Comparison of ENCODE assay signal across 8 mouse cellular contexts in genomic region chr10:87492661-87493551, GRCm38 (mm10). TPM values are rescaled to one million over a fixed set of nuclear protein-coding genes. Genes with fewer than 3 reads are reported as not detected.
DNase-seq lines count a peak whose midpoint lies in the region; ATAC-seq and TF ChIP-seq lines count a peak whose summit lies in the region.

No protein-coding gene starts in this region.

- H3K27me3 ChIP-seq in intestine, postnatal 0 days (replicated peaks; ENCODE audit: control insufficient read depth, insufficient read depth, low read length): peaks cover 84% of the 10 kb centered on the region
- peaks cover 98% of the 10 kb centered on the region for H3K27me3 ChIP-seq in limb, embryonic 10.5 days (ENCODE audit: low read depth, poor library complexity, severe bottlenecking)
- H3K27me3 ChIP-seq in neural tube, embryonic 11.5 days (ENCODE audit: control insufficient read depth, insufficient read depth, low read length): peaks cover 37% of the 10 kb centered on the region

- no peaks in the 10 kb centered on the region for H3K36me3 ChIP-seq in intestine, postnatal 0 days (ENCODE audit: control insufficient read depth, insufficient read depth)
- no peaks in the 10 kb centered on the region for H3K36me3 ChIP-seq in limb, embryonic 10.5 days
- no peaks in the 10 kb centered on the region for H3K36me3 ChIP-seq in neural tube, embryonic 11.5 days (ENCODE audit: control insufficient read depth, insufficient read depth, low read length)

- H3K4me2 ChIP-seq in intestine, postnatal 0 days (replicated peaks; ENCODE audit: low read depth): peak overlapping the region; percentile 79
- H3K4me2 ChIP-seq in neural tube, embryonic 11.5 days (ENCODE audit: low read depth): peak overlapping the region; percentile 88

- WGBS in intestine, postnatal 0 days: under 1% methylated on average over 74 of the region's 90 CpGs
- under 1% methylated on average over 76 of the region's 90 CpGs for WGBS in limb, embryonic 10.5 days
- WGBS in neural tube, embryonic 11.5 days: under 1% methylated on average over 81 of the region's 90 CpGs

- H3K9ac ChIP-seq in intestine, postnatal 0 days (ENCODE audit: low read depth, low read length): no peak overlapping the region
- H3K9ac ChIP-seq in neural tube, embryonic 11.5 days (ENCODE audit: low read length): peak overlapping the region; percentile 72

- peak overlapping the region; percentile 46 for H3K4me3 ChIP-seq in intestine, postnatal 0 days (ENCODE audit: low read depth, low read length)
- H3K4me3 ChIP-seq in limb, embryonic 10.5 days: peak overlapping the region; percentile 65
- H3K4me3 ChIP-seq in neural tube, embryonic 11.5 days (ENCODE audit: low read depth, low read length): peak overlapping the region; percentile 83

- H3K9me3 ChIP-seq in intestine, postnatal 0 days (ENCODE audit: control insufficient read depth): 0 out of 2 replicates have a peak, but pooled peaks cover 2% of the 10 kb centered on the region
- H3K9me3 ChIP-seq in limb, embryonic 10.5 days (replicated peaks): no peaks in the 10 kb centered on the region
- H3K9me3 ChIP-seq in neural tube, embryonic 11.5 days (ENCODE audit: control insufficient read depth, low read length): no peaks in the 10 kb centered on the region

- no peak for TF ChIP-seq CTCF in intestine, postnatal 0 days (IDR thresholded peaks at IDR 0.05; ENCODE audit: low read depth)

- peak; percentile 10; the same call in 1 of the 2 replicates for ATAC-seq in intestine, postnatal 0 days
- ATAC-seq in neural tube, embryonic 11.5 days (ENCODE audit: insufficient read depth, low FRiP score, low TSS enrichment): peak; percentile 8

- H3K27ac ChIP-seq in intestine, postnatal 0 days (ENCODE audit: low read depth, low read length): no peak overlapping the region
- peak overlapping the region; percentile 53; the same call in 1 of the 2 replicates for H3K27ac ChIP-seq in limb, embryonic 10.5 days
- peak overlapping the region; percentile 72 for H3K27ac ChIP-seq in neural tube, embryonic 11.5 days (ENCODE audit: low read depth, low read length)

- peak; percentile 17 for DNase-seq in gastrocnemius, adult 18-20 months (ENCODE audit: low spot score)
- DNase-seq in gastrocnemius, adult 8-10 months (ENCODE audit: low spot score in 2 of 2): no peak
- DNase-seq in embryo, embryonic 10 days (ENCODE audit: low spot score): peak; percentile 81
- peak; percentile 45 to 72 for DNase-seq in gastrocnemius, postnatal 4 days (ENCODE audit: low spot score in 2 of 2)
- DNase-seq in limb, embryonic 10.5 days (ENCODE audit: low spot score): peak; percentile 72
- peak; percentile 80 for DNase-seq in neural tube, embryonic 11.5 days (ENCODE audit: low spot score)
- peak; percentile 52 for DNase-seq in yolk sac, embryonic 10.5 days (ENCODE audit: low spot score)

- H3K4me1 ChIP-seq in intestine, postnatal 0 days (replicated peaks; ENCODE audit: control insufficient read depth, insufficient read depth, low read length): no peaks in the 10 kb centered on the region
- peaks cover 41% of the 10 kb centered on the region for H3K4me1 ChIP-seq in limb, embryonic 10.5 days
- H3K4me1 ChIP-seq in neural tube, embryonic 11.5 days (ENCODE audit: control insufficient read depth, insufficient read depth, low read length): peaks cover 22% of the 10 kb centered on the region

RNA-seq across cellular contexts. Expression of gene Ascl1, which starts 0.6 kb away (rescaled TPM):
- total RNA-seq in gastrocnemius, adult 18-20 months (2021): not detected
- not detected for total RNA-seq in gastrocnemius, adult 8-10 months (2022)
- under 1 TPM in 1 of 2 experiments, not detected in 1; 0.10 TPM for total RNA-seq in gastrocnemius, postnatal 4 days (2021)
- polyA plus RNA-seq in intestine, postnatal 0 days (2015; fragmentation: Nextera tagmentation; extraction: Ambion mirVana): 3.1 and 3.6 TPM in 2 replicates
- 0.14 and 0.15 TPM in 2 replicates for polyA plus RNA-seq in limb, embryonic 10.5 days (2016; fragmentation: Nextera tagmentation; extraction: Ambion mirVana)
- polyA plus RNA-seq in neural tube, embryonic 11.5 days (2014; fragmentation: Nextera tagmentation; extraction: Ambion mirVana): 40.5 and 42.9 TPM in 2 replicates

RNA-seq across cellular contexts. Expression of gene Pah, which starts 28.7 kb away (rescaled TPM):
- total RNA-seq in gastrocnemius, adult 18-20 months (2021): under 1 TPM; 0.12 to 0.14 TPM
- under 1 TPM in 1 of 4 experiments, not detected in 3; 0.72 TPM for total RNA-seq in gastrocnemius, adult 8-10 months (2022)
- under 1 TPM in 1 of 2 experiments, not detected in 1; 0.47 TPM for total RNA-seq in gastrocnemius, postnatal 4 days (2021)
- polyA plus RNA-seq in intestine, postnatal 0 days (2015; fragmentation: Nextera tagmentation; extraction: Ambion mirVana): 0.26 TPM in 1 of 2 replicates, not detected in the other
- not detected in 2 replicates for polyA plus RNA-seq in limb, embryonic 10.5 days (2016; fragmentation: Nextera tagmentation; extraction: Ambion mirVana)
- not detected in 2 replicates for polyA plus RNA-seq in neural tube, embryonic 11.5 days (2014; fragmentation: Nextera tagmentation; extraction: Ambion mirVana)

Comparison
In these comparisons a context has a peak if more than half of its experiments do, and no peak if none do; other contexts are left out.
1. DNase-seq: peak in gastrocnemius, adult 18-20 months (single experiment), embryo, embryonic 10 days (single experiment), gastrocnemius, postnatal 4 days (2 of 2), limb, embryonic 10.5 days (single experiment), neural tube, embryonic 11.5 days (single experiment) and yolk sac, embryonic 10.5 days (single experiment); none in gastrocnemius, adult 8-10 months (0 of 2).
2. Peak in every context shown above with its lines, with median percentiles within 50 percentile points of each other: H3K4me3 ChIP-seq.